Mouse (Mus musculus) B cell, adult 2 months (primary cell): ENCODE measurements at regions not wholly inside any gene's neighbourhood (a gene's known extent, or its start where the extent isn't known, plus 50 kb on each side); places are given as distances from the start of the nearest gene placed in this dataset.

Experiments used
- DNase-seq, 2 experiments: peaks; one replicate each; pipeline ENCODE4 v3.0.0; 2022

- peak; percentile 71 to 78 for DNase-seq
These were observed 53.2 kb upstream of the Lef1 start for GRCm38 (mm10) chr3:131056893-131057660.

GRCm38 (mm10) chr3:131054241-131054972, 55.9 kb upstream of the Lef1 start:
- no peak for DNase-seq

- no peak for DNase-seq
These were observed 62.6 kb upstream of the Lef1 start for GRCm38 (mm10) chr3:131047716-131048115.

GRCm38 (mm10) chr3:131046412-131046811, 63.9 kb upstream of the Lef1 start:
- DNase-seq: no peak

DNA sequence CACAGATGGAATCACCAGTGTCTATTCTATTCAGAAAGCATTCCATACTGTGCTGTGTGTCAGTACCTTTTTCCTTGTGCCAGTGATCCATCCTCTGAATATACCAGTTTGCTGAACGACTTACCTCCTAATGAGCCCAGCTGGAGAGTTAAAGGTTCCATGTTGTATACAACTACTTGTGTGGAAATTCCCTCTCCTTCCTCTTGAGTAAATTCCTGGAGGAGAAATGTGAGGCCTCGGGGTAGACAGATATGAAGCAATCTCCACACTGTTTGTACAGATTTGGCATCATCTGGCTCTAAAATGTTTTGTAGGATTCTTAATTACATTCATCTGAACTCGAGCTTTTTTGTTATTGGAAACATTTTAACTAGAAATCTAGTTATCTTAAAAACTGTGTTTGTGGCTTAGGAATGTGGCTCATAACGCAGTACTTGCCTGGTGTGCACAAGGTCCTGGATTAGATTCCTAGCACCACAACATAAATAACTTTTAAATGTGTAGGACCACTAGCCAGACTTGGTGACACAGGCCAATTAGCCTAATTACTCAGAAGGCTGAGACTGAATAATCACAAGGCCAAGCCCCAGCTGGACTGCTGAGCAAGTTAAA, 70.0 kb upstream of the Lef1 start:
- no peak for DNase-seq

- DNase-seq: no peak
These were observed 73.2 kb upstream of the Lef1 start for GRCm38 (mm10) chr3:131037095-131037494.

- DNase-seq: no peak
These were observed 75.5 kb upstream of the Lef1 start for GRCm38 (mm10) chr3:131034774-131035173.

DNA sequence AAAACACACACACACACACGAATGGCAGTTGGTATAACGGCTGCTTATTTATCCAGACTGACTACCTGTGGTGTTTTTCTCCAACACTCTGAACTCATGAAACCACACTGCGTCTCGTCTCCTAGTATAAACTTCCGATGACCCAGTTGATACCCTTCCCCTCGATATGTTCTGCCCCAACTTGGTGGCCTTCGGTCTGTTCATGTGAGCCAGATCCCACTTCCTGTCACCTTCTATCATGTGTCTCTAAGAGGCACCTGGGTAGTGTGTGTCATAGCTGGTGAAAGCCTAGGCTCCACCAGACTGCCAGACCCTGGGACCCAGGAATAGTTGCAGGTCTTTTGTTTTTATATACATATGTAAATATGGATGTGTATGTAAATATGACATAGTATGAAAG, 83.9 kb upstream of the Lef1 start:
- DNase-seq: no peak

- DNase-seq: peak; percentile 82
These were observed 90.9 kb upstream of the Lef1 start for GRCm38 (mm10) chr3:131019163-131019956.

DNA sequence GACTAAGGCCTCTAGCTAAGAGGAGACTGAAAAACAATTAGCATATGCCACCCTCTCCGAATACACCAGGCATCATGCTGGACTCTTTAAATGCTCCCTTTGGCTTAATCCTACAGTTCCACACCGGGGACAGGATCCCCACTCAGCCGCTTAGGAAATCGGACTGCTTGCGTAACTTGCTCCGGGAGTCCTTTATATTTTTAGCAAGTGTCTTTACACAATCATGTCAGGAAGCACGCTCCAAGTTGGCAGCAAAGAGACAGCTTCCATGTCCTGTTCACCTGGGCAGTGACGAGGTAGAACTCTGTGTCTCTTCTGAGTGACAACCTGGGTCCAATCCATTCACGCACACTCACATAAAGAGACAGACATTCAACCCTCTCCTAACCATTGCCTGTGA, 92.4 kb upstream of the Lef1 start:
- no peak for DNase-seq

- DNase-seq: no peak
These were observed 94.2 kb upstream of the Lef1 start for GRCm38 (mm10) chr3:131016104-131016503.

DNA sequence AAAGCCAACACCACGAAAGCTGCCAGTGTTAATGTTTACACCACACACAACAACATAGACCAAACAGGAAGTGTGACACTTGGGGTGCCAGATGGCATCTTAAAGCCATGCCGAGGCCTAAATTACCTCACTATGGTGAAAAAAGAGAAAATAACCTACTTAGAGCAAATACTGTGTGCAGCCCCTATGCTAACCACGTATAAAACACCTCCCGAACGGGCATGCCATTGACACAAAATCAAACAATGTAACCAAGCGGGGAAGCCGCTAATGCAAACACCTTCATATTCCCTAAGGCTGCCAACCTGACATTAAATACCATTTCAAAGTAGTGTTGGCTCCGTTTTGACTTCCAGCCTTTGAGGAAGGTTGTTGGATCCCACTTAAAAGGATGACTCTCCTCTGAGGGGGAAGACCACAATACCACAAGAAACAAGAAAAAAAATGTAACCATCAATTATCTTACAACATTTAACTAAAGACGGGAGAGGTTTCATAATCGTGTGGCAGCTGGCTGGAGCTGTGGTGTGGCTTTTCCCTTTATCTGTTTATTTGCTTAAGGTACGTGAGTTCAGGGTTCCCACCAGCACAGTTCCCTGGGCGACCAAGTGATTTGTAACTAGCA, 96.1 kb upstream of the Lef1 start:
- DNase-seq: peak in 1 of 2 experiments; percentile 8

DNA sequence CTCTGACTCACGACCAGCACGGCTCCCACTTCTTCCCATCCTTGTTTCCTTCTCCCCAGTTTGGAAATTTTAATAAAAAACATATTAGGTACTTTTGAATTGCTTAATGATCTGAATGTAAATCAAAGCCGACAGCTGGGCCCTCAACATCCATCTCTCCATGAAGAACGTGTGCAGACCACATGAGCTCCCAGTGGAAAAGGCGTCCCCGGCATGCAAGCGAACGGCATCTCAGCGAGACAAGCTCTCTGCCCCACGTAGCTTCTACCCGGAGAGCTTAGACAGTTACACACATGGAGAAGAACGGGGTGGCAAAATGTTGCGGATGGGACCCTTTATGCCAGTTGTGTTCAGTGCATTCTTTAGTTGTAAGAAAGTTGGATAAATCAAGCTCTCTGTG, 109.6 kb upstream of the Lef1 start:
- DNase-seq: no peak

- DNase-seq: no peak
These were observed 110.0 kb upstream of the Lef1 start for GRCm38 (mm10) chr3:131000252-131000651.

- DNase-seq: no peak
These were observed 110.5 kb upstream of the Lef1 start for GRCm38 (mm10) chr3:130999818-131000217.

DNA sequence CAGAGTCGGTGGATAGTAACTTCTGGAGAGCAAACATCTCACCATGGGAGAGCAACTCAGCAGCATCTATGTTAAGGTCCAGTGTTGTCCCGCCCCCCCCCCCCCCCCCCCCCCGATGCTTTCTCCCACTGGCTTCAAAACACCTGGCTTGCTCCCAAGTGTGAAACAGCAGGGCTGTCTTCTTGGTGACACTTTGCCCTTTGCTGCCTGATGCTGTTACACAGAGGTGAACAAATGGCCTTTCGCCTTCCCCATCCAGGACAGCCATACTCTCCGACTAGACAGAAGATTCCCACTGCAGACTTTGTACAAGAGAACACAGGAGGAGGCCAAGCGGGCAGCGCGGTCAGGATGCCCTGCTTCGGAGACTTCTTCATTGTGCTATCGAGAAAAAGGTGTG, 111.8 kb upstream of the Lef1 start:
- no peak for DNase-seq

GRCm38 (mm10) chr3:130996786-130997185, 113.5 kb upstream of the Lef1 start:
- DNase-seq: no peak

DNA sequence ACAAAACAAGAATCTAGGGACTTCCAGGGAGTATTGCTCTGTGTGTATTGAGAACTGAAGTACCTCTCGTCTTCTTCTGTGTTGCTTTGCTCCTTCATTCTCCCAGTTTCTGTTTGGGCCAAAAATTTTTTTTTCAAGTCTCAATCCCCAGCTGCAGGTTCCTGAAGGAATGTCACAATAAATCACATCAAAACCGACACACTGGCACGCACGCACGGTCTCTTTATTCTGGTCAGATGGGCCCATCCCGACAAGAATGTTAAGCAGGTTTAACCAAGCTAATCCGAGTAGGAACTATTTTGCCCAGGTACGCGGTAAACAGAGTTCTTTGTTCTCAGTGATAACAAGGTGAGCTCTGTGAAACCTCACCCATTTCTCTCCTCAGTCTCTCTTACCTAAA, 118.3 kb upstream of the Lef1 start:
- DNase-seq: no peak

DNA sequence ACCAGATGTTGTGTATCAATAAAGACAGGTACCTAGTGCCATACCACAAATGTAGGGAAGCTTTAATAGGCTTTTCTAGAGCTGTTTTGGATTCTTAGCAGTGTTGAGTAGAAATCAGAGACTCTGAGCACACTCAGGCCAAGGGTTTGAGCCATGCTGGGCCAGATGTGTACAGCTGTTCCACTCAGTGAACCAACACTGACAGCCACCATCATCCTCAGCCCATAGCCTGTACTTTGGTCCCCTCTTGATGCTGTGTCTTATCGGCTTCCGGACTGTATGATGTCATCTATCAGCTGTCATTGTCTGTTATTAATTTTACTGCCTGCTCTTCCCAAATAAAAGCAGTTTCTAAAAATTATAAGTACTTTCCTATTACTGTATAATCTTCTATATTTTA, 123.6 kb upstream of the Lef1 start:
- no peak for DNase-seq

DNA sequence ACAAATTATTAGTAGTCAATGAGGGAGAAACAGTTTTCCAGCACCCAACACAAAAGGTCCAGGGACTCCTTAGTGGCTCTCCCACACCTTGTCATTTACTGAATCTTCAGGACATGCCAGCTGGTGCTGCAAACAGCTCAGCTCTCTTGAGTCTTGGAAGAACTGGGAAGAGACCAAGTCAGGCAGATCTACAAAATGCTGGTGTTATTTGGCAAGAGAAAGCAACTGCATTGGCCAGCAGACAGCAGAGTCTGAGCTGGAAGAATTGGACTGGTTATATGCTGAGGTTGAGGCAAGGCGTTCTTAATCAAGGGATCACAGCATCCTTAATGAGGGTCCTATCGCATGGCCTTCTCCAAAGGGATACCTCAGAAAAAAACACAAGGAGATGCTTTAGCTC, 124.2 kb upstream of the Lef1 start:
- DNase-seq: no peak

- no peak for DNase-seq
These were observed 128.7 kb upstream of the Lef1 start for GRCm38 (mm10) chr3:130981566-130981965.

- no peak for DNase-seq
These were observed 131.2 kb upstream of the Lef1 start for GRCm38 (mm10) chr3:130978986-130979642.
